Mouse (Mus musculus): Measurements from ENCODE around the gene Kdr. TPM values are rescaled to one million over a fixed set of nuclear protein-coding genes. Genes with fewer than 3 reads are reported as not detected.

The Kdr gene
- 44.3 and 44.5 TPM in 2 replicates for polyA plus RNA-seq (2014; fragmentation: Nextera tagmentation; extraction: Ambion mirVana)

GRCm38 (mm10) chr5:75978374-75979100 lies at the start of gene Kdr:
Kdr (minus strand) TSS chr5:75978458.
- H3K27ac ChIP-seq (replicated peaks in 1 of 2; ENCODE audit: control insufficient read depth in 1 of 2, insufficient read depth in 1 of 2, low read depth in 2 of 2, low read length in 2 of 2): peak within 1 kb of the TSS; percentile 79 to 85
- peak; percentile 86 for ATAC-seq (ENCODE audit: insufficient number of reproducible peaks, insufficient read depth, low FRiP score, low read depth)
- H3K27me3 ChIP-seq (ENCODE audit: control insufficient read depth, insufficient read depth, low read length): peaks cover 14% of the 10 kb centered on the region
- peaks cover 0 to 3% of the 10 kb centered on the region in 2 experiments; a peak in 3 of 4 replicates for H3K4me1 ChIP-seq (ENCODE audit: control insufficient read depth in 2 of 2, insufficient read depth in 2 of 2, low read length in 2 of 2)
- H3K4me3 ChIP-seq (ENCODE audit: control insufficient read depth in 1 of 2, insufficient read depth in 1 of 2, low read depth in 1 of 2, low read length in 2 of 2): peak within 1 kb of the TSS; percentile 58 to 87
- H3K4me2 ChIP-seq (ENCODE audit: low read length): peak within 1 kb of the TSS; percentile 84
- H3K9me3 ChIP-seq (ENCODE audit: control insufficient read depth, low read length): no peaks in the 10 kb centered on the region
- WGBS: under 1% methylated on average over 36 of the region's 37 CpGs
- no peaks in the 10 kb centered on the region for H3K36me3 ChIP-seq (ENCODE audit: control insufficient read depth, insufficient read depth, low read length)
- peak within 1 kb of the TSS; percentile 75 for H3K9ac ChIP-seq (ENCODE audit: low read length)

GRCm38 (mm10) chr5:76026805-76027204 lies 48.5 kb upstream of the Kdr start:
- WGBS: 79% methylated on average over 6 of the region's 6 CpGs
- Histone ChIP-seq H3K27ac (replicated peaks in 1 of 2; ENCODE audit: control insufficient read depth in 1 of 2, insufficient read depth in 1 of 2, low read depth in 2 of 2, low read length in 2 of 2) (no peak overlapping the region), H3K9me3 (ENCODE audit: control insufficient read depth, low read length) (no peaks in the 10 kb centered on the region), H3K9ac (ENCODE audit: low read length) (no peak overlapping the region), H3K4me3 (ENCODE audit: control insufficient read depth in 1 of 2, insufficient read depth in 1 of 2, low read depth in 1 of 2, low read length in 2 of 2) (no peak overlapping the region), H3K36me3 (ENCODE audit: control insufficient read depth, insufficient read depth, low read length) (no peaks in the 10 kb centered on the region), H3K4me2 (ENCODE audit: low read length) (no peak overlapping the region), H3K27me3 (ENCODE audit: control insufficient read depth, insufficient read depth, low read length) (no peaks in the 10 kb centered on the region), H3K4me1 (ENCODE audit: control insufficient read depth in 2 of 2, insufficient read depth in 2 of 2, low read length in 2 of 2) (peaks cover 6 to 10% of the 10 kb centered on the region in 2 experiments; a peak in 3 of 4 replicates)
- ATAC-seq (ENCODE audit: insufficient number of reproducible peaks, insufficient read depth, low FRiP score, low read depth): no peak

DNA sequence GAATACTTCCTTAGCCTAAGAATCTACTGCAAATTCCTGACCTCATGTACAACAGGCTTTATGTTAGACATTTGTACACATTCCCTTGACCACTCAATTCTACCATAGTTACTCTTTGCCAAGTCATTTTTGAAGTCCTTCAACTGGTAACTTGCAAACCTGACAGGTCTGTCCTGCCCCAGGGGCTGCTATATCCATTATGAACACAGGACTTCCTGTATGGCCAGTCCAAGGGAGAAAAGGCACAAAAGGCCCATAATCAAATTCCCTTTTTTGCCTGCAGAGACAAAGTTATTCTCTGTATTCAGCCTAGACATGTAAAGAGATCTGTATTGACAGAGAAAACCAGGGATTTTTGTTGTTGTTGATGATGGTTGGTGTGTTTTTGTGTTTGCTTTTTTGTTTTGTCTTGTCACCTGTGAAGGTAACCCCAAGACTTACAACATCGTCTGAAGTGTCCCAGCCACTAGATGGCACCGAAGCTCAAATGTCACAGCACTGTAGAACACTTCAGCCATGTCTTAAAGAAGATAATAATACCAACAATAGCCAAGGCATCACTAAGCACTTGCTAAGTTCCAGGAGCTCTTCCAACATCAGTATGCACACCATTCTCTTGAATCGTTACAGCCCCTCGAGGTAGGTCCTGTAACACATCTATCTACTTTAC lies 47.9 kb upstream of the Kdr start:
- Histone ChIP-seq H3K9ac (ENCODE audit: low read length) (no peak overlapping the region), H3K4me3 (ENCODE audit: control insufficient read depth in 1 of 2, insufficient read depth in 1 of 2, low read depth in 1 of 2, low read length in 2 of 2) (no peak overlapping the region), H3K27me3 (ENCODE audit: control insufficient read depth, insufficient read depth, low read length) (no peaks in the 10 kb centered on the region), H3K4me2 (ENCODE audit: low read length) (no peak overlapping the region), H3K27ac (replicated peaks in 1 of 2; ENCODE audit: control insufficient read depth in 1 of 2, insufficient read depth in 1 of 2, low read depth in 2 of 2, low read length in 2 of 2) (no peak overlapping the region), H3K36me3 (ENCODE audit: control insufficient read depth, insufficient read depth, low read length) (no peaks in the 10 kb centered on the region), H3K4me1 (ENCODE audit: control insufficient read depth in 2 of 2, insufficient read depth in 2 of 2, low read length in 2 of 2) (peaks cover 6 to 10% of the 10 kb centered on the region in 2 experiments; a peak in 3 of 4 replicates), H3K9me3 (ENCODE audit: control insufficient read depth, low read length) (no peaks in the 10 kb centered on the region)
- WGBS: 50% methylated on average over 4 of the region's 4 CpGs
- no peak for ATAC-seq (ENCODE audit: insufficient number of reproducible peaks, insufficient read depth, low FRiP score, low read depth)

- no peaks in the 10 kb centered on the region for H3K36me3 ChIP-seq (ENCODE audit: control insufficient read depth, insufficient read depth, low read length)
- WGBS: 16% methylated on average over 14 of the region's 14 CpGs
- ATAC-seq (ENCODE audit: insufficient number of reproducible peaks, insufficient read depth, low FRiP score, low read depth): no peak
These were observed 44.9 kb upstream of the Kdr start for GRCm38 (mm10) chr5:76023011-76023773.

GRCm38 (mm10) chr5:76022436-76022835 lies 44.2 kb upstream of the Kdr start:
- H3K9ac ChIP-seq (ENCODE audit: low read length): no peak overlapping the region
- no peak for ATAC-seq (ENCODE audit: insufficient number of reproducible peaks, insufficient read depth, low FRiP score, low read depth)
- no peaks in the 10 kb centered on the region for H3K9me3 ChIP-seq (ENCODE audit: control insufficient read depth, low read length)
- H3K27me3 ChIP-seq (ENCODE audit: control insufficient read depth, insufficient read depth, low read length): no peaks in the 10 kb centered on the region
- no peak overlapping the region for H3K4me3 ChIP-seq (ENCODE audit: control insufficient read depth in 1 of 2, insufficient read depth in 1 of 2, low read depth in 1 of 2, low read length in 2 of 2)
- no peak overlapping the region for H3K4me2 ChIP-seq (ENCODE audit: low read length)
- no peaks in the 10 kb centered on the region for H3K36me3 ChIP-seq (ENCODE audit: control insufficient read depth, insufficient read depth, low read length)
- H3K27ac ChIP-seq (replicated peaks in 1 of 2; ENCODE audit: control insufficient read depth in 1 of 2, insufficient read depth in 1 of 2, low read depth in 2 of 2, low read length in 2 of 2): no peak overlapping the region
- H3K4me1 ChIP-seq (ENCODE audit: control insufficient read depth in 2 of 2, insufficient read depth in 2 of 2, low read length in 2 of 2): peaks cover 6 to 10% of the 10 kb centered on the region in 2 experiments; a peak in 3 of 4 replicates
- 86% methylated on average over 6 of the region's 6 CpGs for WGBS

More at GRCm38 (mm10) chr5:76023011-76023773, 44.9 kb upstream of the Kdr start:
- H3K9me3 ChIP-seq (ENCODE audit: control insufficient read depth, low read length): no peaks in the 10 kb centered on the region
- H3K4me3 ChIP-seq (ENCODE audit: control insufficient read depth in 1 of 2, insufficient read depth in 1 of 2, low read depth in 1 of 2, low read length in 2 of 2): no peak overlapping the region
- H3K9ac ChIP-seq (ENCODE audit: low read length): no peak overlapping the region
- no peaks in the 10 kb centered on the region for H3K27me3 ChIP-seq (ENCODE audit: control insufficient read depth, insufficient read depth, low read length)
- peak overlapping the region; percentile 7 to 33; a peak in 1 of 4 replicates for H3K27ac ChIP-seq (replicated peaks in 1 of 2; ENCODE audit: control insufficient read depth in 1 of 2, insufficient read depth in 1 of 2, low read depth in 2 of 2, low read length in 2 of 2)
- peaks cover 6 to 10% of the 10 kb centered on the region in 2 experiments; a peak in 3 of 4 replicates for H3K4me1 ChIP-seq (ENCODE audit: control insufficient read depth in 2 of 2, insufficient read depth in 2 of 2, low read length in 2 of 2)
- H3K4me2 ChIP-seq (ENCODE audit: low read length): peak overlapping the region; percentile 19

- Histone ChIP-seq H3K36me3 (ENCODE audit: control insufficient read depth, insufficient read depth, low read length) (no peaks in the 10 kb centered on the region), H3K9me3 (ENCODE audit: control insufficient read depth, low read length) (no peaks in the 10 kb centered on the region), H3K4me3 (ENCODE audit: control insufficient read depth in 1 of 2, insufficient read depth in 1 of 2, low read depth in 1 of 2, low read length in 2 of 2) (no peak overlapping the region), H3K4me2 (ENCODE audit: low read length) (no peak overlapping the region), H3K27me3 (ENCODE audit: control insufficient read depth, insufficient read depth, low read length) (no peaks in the 10 kb centered on the region), H3K27ac (replicated peaks in 1 of 2; ENCODE audit: control insufficient read depth in 1 of 2, insufficient read depth in 1 of 2, low read depth in 2 of 2, low read length in 2 of 2) (peak overlapping the region; percentile 17 to 49; a peak in 2 of 4 replicates), H3K4me1 (ENCODE audit: control insufficient read depth in 2 of 2, insufficient read depth in 2 of 2, low read length in 2 of 2) (peaks cover 6% of the 10 kb centered on the region in 2 experiments; a peak in 3 of 4 replicates), H3K9ac (ENCODE audit: low read length) (no peak overlapping the region)
- ATAC-seq (ENCODE audit: insufficient number of reproducible peaks, insufficient read depth, low FRiP score, low read depth): no peak
- WGBS: 82% methylated on average over 5 of the region's 5 CpGs
These were observed 40.1 kb upstream of the Kdr start for GRCm38 (mm10) chr5:76018321-76018720.

- ATAC-seq (ENCODE audit: insufficient number of reproducible peaks, insufficient read depth, low FRiP score, low read depth): no peak
- H3K27ac ChIP-seq (replicated peaks in 1 of 2; ENCODE audit: control insufficient read depth in 1 of 2, insufficient read depth in 1 of 2, low read depth in 2 of 2, low read length in 2 of 2): peak overlapping the region in 1 of 2 experiments; percentile 29; a peak in 1 of 4 replicates
These were observed 37.8 kb upstream of the Kdr start for GRCm38 (mm10) chr5:76016086-76016485.

More at GRCm38 (mm10) chr5:76016086-76016485, 37.8 kb upstream of the Kdr start:
- H3K36me3 ChIP-seq (ENCODE audit: control insufficient read depth, insufficient read depth, low read length): no peaks in the 10 kb centered on the region
- no peaks in the 10 kb centered on the region for H3K27me3 ChIP-seq (ENCODE audit: control insufficient read depth, insufficient read depth, low read length)
- WGBS: 60% methylated on average over 8 of the region's 8 CpGs
- no peaks in the 10 kb centered on the region for H3K4me1 ChIP-seq (ENCODE audit: control insufficient read depth in 2 of 2, insufficient read depth in 2 of 2, low read length in 2 of 2)
- H3K4me2 ChIP-seq (ENCODE audit: low read length): no peak overlapping the region
- no peaks in the 10 kb centered on the region for H3K9me3 ChIP-seq (ENCODE audit: control insufficient read depth, low read length)
- H3K4me3 ChIP-seq (ENCODE audit: control insufficient read depth in 1 of 2, insufficient read depth in 1 of 2, low read depth in 1 of 2, low read length in 2 of 2): no peak overlapping the region
- no peak overlapping the region for H3K9ac ChIP-seq (ENCODE audit: low read length)

Measured in heart, embryonic 14.5 days (tissue).